Mouse (Mus musculus): ENCODE data around the gene Clca2.

DNA sequence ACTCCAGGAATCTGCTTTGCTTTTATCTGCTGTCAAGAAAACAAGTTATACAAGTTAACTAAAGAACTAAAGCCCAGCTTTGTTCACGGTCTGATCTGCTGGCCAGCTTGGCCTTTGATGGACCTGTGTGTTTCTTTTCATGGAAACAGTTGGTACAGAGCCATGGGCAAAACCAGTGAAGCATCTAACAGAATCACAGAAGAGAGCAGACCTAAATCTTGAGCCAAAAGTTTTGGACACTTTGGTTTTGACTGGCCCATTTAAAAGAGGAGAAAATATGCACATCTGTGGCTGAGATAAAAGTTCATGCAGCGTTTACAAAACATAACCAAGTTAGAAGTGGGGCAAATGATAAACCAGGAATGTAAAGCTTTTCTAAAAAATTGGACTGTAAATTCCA is 4.1 kb upstream of the Clca2 start:
- no peak for TF ChIP-seq POLR2A (IDR thresholded peaks at IDR 0.05; ENCODE audit: borderline replicate concordance, insufficient read depth, low read length)
- no peak for TF ChIP-seq CTCF (IDR thresholded peaks at IDR 0.05; ENCODE audit: borderline replicate concordance, insufficient read depth, low read depth, low read length)

Data from cerebellum, adult 2 months (tissue).